Mouse (Mus musculus) neural tube, embryonic 10.5 days (tissue): ENCODE measurements at regions not wholly inside any gene's neighbourhood (a gene's known extent, or its start where the extent isn't known, plus 50 kb on each side); places are given as distances from the start of the nearest gene placed in this dataset.

ENCODE experiments used
- DNase-seq: peaks from one replicate; pipeline ENCODE4 v3.0.0-alpha.2; 2017; ENCODE audit warnings: low spot score; ENCODE audit errors: extremely low spot score

DNA sequence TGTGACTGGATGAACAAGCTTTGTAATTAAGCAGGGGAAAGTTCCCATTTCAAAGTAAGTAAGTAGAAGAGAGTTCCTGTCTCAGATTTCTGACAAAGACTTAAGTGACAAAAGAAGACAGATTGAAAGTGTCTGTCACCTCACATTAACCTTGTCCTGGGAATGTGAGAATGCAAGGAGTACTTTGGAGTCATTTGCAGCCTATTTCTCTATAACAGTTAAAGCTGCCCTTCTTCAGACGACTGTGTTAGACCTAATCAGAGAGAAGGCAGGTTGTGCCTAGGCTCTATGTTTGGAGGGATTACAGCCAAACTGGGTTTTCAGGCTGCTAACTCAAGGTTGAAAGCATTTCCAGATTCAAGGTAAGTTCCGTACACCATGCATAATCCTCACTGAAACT is 446.5 kb downstream of the Pdgfc start:
- no peak for DNase-seq

DNA sequence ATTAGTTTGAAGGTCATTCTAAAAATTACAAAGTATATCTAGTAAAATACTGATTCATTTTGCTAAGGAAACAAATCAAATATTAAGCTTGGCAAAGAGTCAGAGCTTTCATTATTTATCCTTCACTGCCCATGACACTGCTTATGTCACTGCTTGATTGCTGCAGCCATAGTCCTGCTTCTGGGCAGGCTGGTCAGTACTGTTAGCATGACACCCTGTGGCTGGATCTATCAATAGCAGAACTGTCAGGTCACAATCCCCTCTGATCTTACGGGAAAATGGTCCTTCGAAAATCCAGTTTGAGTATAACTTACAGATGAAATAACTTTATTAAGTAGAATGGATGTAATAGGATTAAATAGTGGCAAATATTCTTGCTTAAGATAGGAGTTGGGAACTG is 447.1 kb downstream of the Pdgfc start:
- DNase-seq: no peak

DNA sequence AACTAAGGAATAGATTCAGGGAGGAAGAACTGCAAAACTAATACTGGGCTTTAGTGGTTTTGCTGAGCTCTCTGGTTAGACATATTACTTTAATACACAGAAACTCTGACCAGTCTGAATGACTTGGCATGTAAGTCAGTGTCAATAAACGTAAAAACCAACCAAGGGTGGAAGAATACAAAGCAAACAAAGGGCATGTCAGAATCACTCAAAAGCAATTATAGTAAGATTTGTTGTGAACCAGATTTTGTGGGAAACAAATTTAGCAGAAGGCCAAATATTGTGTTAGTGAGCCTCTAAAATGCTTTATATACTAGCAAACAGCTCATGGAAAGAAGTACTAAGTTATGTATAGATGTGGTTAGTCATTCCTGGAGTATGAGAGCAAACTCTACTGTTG is 427.1 kb upstream of the Ctso start:
- no peak for DNase-seq

DNA sequence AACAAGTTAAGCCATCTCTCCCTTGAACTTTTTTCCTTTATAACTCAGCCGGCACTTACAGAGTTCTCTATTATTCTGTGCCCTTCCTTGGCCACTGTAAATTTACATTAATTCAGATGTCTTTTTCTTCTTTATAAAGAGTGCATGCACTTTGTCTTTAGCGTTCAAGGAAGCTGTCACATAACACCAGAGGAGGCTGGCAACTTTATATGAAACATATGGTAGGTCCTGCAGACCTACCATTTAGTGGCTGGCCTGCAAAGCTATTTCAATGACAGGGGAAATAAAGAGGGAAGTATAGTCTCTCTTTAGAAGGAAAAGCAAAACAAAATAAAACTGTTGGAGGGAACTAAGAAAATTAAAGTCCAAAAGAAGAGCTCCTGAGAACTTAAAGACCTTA is 423.8 kb upstream of the Ctso start:
- DNase-seq: no peak

DNA sequence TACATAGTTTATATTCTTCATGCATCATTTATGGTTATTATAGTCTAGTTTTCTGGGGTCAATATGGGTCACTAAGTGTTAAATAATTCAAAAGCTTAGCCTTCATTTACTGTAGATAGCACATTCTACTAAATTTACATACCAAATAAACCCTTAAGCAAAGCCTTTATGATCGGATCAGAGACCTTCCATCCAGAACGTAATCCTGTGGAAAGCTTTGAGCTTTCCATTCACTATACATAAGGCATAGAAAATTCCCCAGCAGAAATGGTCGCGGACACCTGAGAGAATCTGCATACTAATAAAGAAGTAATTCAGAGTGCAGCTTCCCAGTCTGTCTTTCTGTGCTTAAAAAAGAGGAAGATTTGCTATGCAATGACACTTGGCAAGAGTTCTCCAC is 410.6 kb upstream of the Ctso start:
- no peak for DNase-seq

DNA sequence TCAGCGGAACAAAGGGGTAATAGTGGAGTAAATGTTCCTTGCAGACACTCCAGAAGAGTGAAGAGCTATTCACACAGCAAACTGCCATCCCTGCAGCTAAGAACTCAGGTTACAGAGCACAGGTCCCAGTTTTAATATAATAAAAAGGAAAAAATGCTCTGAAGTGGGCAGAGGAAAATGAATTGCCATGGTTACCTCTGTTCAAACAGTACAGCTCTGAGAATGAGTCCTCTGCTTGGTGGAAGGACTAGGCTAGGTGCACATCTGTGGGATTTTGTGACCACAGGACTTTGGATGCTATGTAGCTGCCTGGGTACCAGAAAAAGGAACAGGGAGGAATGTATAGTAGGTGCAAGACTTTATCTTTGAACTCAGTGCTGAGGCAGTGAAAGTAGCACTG is 401.5 kb upstream of the Ctso start:
- DNase-seq: no peak

DNA sequence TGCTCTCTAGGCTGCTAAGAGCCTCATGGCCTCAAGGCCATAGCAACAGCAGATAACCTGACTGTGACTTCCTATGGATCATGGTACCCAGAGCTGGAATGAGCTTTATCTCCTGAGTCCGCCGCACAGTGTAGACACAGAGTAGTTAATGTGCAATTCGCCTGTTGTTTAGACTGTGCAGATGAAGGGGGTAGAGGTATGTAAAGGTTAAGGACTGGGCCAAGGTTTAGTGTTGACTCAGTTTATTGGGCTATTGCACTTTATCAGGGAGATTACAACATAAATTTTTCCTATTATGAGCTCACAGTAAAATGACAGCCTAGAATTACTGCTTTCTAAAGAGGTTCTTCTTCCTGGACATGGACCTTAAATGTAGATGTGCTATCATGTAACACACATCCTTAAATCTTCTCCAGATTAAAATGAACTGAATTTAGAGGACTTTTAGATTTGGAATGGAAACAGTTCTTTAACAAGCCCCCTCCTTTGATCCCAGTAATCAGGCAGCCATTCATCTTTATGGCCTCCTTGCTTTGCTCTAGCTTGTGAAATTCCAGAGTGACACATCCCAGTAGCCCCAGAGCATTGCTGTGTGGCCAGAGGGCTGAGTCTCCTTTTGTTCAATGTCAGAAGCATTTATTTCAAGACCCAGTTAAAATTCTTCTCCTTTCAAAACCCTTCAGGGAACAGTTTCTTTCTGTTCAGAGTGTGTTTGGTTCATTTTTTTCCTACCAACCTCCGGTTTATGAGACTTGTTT is 396.8 kb upstream of the Ctso start:
- DNase-seq: no peak

DNA sequence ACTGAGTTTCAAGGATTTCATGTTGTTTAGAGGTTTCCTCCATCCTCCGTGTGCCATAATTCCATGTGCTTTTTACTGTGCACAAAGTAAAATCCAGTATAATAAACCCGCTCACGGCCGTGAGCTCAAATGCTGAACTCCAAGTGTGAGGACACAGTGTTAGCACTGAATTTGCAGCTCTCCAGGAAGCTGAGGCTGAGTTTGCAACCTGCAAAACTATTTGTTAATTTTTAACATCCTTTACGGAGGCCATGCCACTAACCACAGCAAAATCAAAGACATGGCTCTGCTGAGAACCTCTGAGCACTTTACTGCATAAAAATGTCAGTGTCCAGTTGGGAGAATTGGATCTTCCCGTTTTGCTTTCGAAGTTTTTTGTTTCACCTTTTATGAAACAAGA is 377.6 kb upstream of the Ctso start:
- no peak for DNase-seq

DNA sequence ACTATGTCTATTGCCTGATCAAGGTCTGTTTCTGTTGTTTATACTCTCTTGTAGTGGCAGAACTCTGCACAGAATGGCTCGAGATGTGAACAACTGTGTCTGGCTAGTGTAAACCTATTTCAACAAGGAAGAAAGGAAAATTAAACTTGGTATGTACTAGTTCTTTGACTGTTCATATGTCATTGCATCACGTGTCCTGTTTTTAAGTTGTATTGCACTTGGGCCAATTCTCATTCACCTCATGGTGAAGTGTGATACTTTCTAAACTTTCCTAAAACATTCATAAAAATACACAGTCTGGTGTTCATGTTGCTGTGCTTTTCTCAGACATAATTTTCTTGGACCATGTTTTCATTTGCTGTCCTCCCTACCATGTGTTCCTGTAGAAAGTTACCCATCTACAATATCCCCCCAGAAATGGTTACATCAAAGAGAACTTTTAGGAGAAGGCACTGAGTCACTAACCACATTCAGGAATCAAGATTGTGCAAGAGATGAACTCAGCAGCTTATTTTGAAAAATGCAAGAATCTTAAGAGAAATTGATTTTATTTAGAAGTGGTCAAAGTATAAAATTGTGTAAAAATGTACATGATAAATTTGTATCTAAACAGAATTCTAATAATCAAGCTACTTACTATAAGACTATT is 369.7 kb upstream of the Ctso start:
- no peak for DNase-seq

DNA sequence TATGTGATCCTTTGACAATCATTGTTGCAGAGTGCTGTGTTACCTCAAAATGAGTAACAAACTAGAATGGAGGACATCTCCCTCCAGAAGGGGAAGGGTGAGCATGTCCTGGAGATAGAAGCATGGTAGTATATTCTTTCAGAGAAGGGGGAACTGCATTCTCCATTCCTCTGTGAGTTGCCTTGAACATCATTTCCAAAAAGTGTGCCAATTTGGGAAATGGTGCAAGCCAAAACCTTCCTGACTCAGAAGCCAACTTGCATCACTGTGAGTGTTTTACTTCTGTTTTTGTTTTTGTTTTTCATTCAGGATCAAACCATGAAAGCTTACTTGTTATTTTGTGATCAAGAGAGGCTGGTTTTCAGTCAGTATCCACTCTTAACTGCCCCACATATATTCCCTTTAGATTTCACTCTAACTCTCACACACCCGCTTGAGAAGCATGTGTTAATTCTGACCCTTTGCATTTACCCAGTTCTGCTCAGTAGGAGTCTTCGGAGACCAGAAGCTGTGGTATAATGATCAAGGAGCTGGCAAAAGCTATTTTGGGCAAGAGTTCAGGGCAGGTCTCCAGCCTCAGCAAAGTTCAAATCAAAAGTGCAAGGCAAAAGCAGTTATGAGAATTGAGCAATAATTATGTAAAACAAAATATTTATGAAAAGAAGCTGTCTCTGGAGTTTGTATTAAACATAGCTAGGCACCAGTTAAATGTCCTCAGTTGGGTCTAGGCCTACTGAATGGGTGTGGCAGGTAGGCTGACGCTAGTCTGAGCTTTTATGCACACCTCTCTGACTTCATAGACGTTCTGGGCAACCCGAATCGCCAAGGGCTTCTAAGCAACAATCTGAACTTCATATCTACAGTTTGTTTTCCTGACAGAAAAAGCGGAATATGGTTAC is 368.3 kb upstream of the Ctso start:
- DNase-seq: no peak

DNA sequence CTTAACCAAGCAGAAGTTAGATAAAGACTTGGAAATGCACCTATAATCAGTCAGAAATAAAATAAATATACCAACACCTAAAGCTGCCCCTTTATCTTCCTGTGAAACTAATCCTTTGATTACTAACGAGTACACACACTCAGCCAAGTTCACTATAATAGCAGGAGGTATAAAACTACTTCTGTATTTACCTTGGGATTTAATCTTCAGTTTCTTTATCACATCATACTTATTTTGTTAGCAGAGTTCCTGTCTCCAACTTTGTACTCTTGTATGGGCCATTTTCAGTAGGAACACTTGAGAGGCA is 367.7 kb upstream of the Ctso start:
- DNase-seq: no peak

DNA sequence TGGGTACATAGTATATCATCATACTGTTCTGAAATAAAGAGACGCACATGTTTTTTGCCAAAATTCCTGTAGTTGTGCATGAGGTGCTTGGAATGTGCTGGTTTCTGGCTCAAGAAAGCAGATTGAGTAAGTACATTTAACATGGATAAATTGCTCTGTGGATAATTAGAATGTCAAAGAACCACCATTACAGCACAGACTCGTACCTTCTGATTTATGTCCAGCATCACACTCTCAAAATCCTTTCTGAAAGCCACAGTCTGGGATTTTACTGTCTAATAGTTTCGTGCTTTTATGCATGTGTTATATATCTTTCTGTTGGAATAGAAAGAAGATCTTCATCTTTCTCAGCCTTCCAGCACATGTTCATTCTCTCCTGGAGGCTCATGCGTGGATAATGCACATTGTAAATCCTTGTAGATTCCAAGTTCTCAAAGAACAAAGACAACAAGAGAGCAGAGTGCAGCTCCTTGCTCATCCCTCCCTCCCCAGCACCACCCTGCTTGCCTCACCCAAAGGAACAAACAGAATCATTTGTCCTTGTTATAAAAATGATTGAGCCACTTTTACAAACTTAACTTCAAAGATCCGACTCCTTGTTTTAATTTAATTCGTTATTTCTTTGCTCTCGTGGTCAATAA is 348.9 kb upstream of the Ctso start:
- no peak for DNase-seq

DNA sequence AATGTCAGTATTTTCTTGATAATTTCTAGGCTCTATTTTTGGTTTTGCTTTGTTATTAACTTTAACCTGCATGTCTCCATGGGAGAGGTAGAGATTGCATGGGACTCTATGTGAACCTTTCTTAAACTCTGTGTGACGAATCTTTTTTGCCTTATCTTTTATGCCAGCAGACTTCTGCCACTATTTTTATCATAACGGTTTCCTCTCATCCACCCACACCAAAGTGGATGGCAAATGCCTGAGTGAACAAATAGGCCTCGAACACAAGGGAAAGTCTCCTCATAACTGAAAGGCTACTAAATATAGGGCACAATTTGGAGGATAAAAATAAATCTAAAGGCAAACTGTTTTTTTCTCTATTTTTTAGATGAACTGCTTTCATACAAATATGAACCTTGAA is 343.3 kb upstream of the Ctso start:
- DNase-seq: no peak

DNA sequence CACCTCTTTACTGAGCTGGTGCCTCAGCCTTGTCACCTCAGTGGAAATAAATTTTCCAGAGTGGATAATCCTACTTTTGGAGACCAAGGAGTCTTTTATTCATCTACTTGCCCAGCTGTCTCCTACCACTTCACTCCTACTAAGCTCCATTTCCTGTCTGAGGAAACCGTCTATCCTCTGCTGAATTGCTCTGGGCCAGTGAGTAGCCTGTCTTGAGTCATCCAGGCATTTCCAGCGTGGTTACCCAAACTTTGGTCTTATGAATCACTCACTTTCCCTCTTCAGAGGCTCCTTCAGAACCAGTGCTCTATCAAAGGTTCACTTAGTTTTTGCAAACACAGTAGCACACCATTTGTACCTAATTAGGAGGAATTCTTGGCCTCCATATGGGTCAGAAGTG is 303.2 kb upstream of the Ctso start:
- DNase-seq: no peak

DNA sequence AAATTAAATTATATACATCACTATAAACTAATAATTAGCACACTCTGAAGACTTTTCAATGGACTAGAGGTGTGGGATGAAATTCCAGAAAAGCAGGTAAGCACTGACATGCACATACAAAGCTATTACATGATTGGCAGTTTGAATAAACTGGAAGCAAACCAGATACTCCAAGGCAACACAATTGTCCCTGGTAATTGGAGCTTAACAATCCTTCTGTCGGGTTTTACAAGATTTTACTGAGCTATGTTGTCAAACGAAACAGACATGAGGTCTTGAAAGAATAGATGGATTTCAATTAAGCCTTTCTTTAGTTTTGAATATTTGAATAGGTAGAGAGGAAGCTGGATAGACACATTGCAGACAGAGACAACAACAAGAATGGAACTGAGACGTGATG is 273.9 kb upstream of the Ctso start:
- no peak for DNase-seq

DNA sequence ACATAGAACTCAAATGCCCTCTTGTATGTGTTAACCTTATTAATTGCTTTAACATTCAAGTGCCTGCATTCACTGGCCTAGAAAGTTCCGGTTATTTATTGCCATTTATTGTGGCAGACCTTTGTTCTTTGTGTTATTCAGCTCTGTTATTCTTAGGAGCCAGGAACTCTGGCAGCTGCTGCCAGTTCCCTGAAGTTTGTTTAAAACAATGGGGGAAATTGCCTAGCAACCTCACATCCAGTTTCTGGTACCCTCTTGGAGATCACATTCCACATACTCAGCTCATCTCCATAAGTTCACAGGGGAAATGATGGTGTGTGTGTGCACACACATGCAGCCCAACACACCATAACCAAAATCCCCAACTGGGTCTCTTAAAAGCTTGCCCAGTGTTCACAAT is 270.8 kb upstream of the Ctso start:
- DNase-seq: peak; percentile 15

DNA sequence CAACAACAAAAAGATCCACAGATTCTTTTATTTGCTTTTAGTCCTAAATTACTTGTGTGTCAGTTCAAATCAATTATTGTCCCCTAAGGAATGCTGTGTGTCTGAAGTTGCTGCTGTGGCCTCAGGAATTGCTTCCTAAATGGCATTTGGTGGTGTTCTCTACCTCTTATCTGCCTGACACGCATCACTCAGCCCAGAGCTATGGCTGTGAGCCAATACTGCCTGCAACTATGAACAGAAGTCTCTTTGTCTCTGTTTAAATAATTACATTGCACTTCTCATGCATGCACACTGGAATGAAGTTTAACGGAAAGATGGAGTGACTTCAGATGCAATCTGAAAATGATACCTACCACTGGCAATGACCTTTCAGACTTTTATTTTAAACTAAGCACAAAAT is 266.1 kb upstream of the Ctso start:
- DNase-seq: no peak

DNA sequence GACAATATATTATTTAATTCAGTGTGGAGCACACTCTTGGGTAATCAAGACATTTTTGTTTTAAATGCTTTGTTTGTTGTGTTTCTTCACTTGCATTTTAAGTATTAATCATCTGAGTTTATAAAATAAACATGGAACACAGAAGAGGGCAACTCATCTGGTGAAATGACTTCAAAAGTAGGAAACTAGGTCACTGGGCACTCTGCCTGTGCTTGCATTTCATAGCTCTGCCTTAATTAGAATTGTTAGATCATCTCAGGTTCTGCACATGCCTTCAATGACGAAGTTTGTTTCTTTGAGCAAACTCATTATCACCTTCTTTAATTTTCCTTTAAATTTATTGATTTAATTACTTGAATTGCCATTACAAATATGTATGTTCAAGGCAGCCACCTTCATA is 255.8 kb upstream of the Ctso start:
- no peak for DNase-seq

DNA sequence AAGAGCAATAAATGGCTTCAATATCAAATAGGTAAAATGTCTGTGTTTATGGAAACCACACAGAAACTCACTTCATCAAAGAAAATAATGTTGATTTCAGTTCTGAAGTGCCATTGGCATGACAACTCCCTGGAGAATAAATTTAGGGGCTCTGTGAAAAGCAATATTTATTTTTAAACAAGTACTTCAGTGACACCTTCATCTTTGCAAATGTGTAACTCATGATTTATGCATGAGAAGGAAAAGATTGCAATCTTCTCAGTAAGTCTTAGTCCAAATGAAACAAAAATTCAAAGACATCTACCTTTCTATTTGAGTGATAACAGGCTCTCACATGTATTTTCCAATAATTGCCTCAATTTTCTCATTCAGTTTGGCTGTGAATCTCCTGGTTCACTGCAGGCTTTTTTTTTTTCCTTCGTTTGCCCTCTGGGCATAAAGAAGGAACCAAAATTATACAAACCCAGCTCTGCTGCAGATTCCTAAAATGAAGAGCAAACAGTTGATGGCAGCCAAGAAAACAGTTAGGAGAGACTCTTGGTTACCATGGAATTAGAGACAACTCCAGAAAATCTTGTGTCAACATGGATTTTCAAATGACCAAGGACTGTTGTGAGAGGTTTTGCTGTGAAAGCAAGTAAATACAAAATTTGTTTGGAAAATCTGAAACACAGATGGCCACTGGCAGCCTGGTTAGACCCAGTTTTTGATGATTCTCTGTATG is 230.3 kb upstream of the Ctso start:
- DNase-seq: no peak

DNA sequence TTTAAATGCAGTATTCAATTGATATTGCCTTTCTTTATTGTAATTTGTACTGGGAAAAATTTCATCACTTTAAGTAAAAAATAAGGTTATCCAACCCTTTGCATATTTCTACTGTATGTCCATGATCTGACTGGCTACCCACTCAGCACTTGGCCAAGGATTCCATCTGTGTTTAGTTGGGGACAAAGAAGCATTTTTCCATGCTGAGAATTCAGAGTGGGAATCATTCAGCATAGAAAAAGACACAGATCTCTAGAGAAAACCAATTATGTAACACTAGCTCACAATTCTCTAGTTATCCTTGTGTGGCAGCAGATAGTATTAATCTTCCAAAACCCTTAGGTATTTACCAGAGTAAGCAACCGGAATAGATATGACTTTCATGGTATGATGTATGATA is 213.5 kb upstream of the Ctso start:
- DNase-seq: no peak

DNA sequence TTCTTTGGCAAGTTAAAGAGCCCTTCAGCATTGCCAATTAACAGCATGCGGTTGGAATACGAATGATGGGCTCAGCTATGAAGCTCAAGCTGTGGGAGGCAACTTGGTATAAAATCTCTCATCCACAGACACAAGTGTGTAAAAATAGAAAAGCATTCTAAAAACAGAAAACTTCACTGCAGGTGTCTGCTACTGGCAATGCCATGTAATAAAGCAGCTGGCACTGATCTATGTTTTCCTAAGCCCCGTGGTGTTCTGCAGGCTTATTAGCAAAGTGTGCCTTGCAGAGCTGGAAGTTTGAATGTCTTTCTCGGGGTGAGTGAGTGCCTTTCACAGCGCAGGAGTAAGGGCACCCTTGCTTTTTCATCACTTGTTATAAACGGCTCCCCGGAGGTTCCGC is 196.9 kb upstream of the Ctso start:
- DNase-seq: no peak
